Mouse (Mus musculus) forebrain, postnatal 0 days (tissue): ENCODE measurements around the gene Bcap31. TPM values are rescaled to one million over a fixed set of nuclear protein-coding genes. Genes with fewer than 3 reads are reported as not detected.

Source experiments
- ATAC-seq: fragments of 200-750 bp; cut with Nextera tagmentation; 2 replicates; pipeline ENCODE4 v1.8.0; 2017; ENCODE audit warnings: mild to moderate bottlenecking, moderate library complexity
- DNase-seq: peaks from one replicate; pipeline ENCODE4 v3.0.0-alpha.2; 2015
- H3K27ac ChIP-seq: fragments of 300-500 bp; sonication (generic); 2 replicates; pipeline ENCODE4 v1.5.1; 2014; ENCODE audit warnings: low read depth, mild to moderate bottlenecking, antibody characterized with exemption, low read length, moderate library complexity, mixed read lengths
- H3K27me3 ChIP-seq: fragments of 300-500 bp; sonication (generic); 2 replicates; pipeline ENCODE4 v1.6.1; 2014; ENCODE audit warnings: mild to moderate bottlenecking, low read length, mixed read lengths; ENCODE audit not compliant: insufficient read depth
- H3K36me3 ChIP-seq: fragments of 300-500 bp; sonication (generic); 2 replicates; pipeline ENCODE4 v1.6.1; 2014; ENCODE audit warnings: mild to moderate bottlenecking, moderate library complexity; ENCODE audit not compliant: insufficient read depth
- H3K4me1 ChIP-seq: fragments of 300-500 bp; sonication (generic); 2 replicates; pipeline ENCODE4 v1.6.1; 2014; ENCODE audit warnings: antibody characterized with exemption; ENCODE audit not compliant: insufficient read depth
- H3K4me2 ChIP-seq: fragments of 300-500 bp; sonication (generic); 2 replicates; pipeline ENCODE4 v1.6.1; 2014; ENCODE audit warnings: low read depth, mild to moderate bottlenecking, moderate library complexity
- H3K4me3 ChIP-seq: fragments of 300-500 bp; sonication (generic); 2 replicates; pipeline ENCODE4 v1.5.1; 2014; ENCODE audit warnings: low read depth, low read length, mixed read lengths
- H3K9ac ChIP-seq: fragments of 300-500 bp; sonication (generic); 2 replicates; pipeline ENCODE4 v1.6.1; 2014; ENCODE audit warnings: mild to moderate bottlenecking
- H3K9me3 ChIP-seq: fragments of 300-500 bp; sonication (generic); 2 replicates; pipeline ENCODE4 v1.6.1; 2016; ENCODE audit warnings: low read length
- CTCF ChIP-seq: sonication (generic); IDR thresholded peaks from 2 replicates; pipeline ENCODE4 v1.5.1; 2016; ENCODE audit warnings: antibody characterized with exemption, control low read depth, low read depth
- WGBS: fragments of 180-500 bp; shearing (Covaris S2); extraction: QIAGEN DNeasy Blood & Tissue Kit; methylation state at CpG from one replicate; pipeline ENCODE4 v1.1.7; 2014; 5-methylcytosine and 5-hydroxymethylcytosine counted together
- polyA plus RNA-seq: library from polyadenylated mRNA; unstranded; fragments of >200 nt; fragmentation: Nextera tagmentation; extraction: Ambion mirVana; gene quantifications from 2 replicates; pipeline ENCODE4 v1.2.1, GENCODE M21; 2015
- total RNA-seq: library from RNA; depleted of rRNA; stranded (reverse); fragments of >200 nt; gene quantifications from 2 replicates; pipeline ENCODE4 v1.2.3, GENCODE M21; 2014

Gene Bcap31
- total and polyA plus RNA-seq, 2 experiments from 2014 or later = 41.9 to 121 TPM

GRCm38 (mm10) chrX:73715476-73716108 is 383 bp downstream of the Bcap31 start:
- peak; percentile 25; the same call in 1 of the 2 replicates for TF ChIP-seq CTCF
- H3K27ac ChIP-seq = peak overlapping the region; percentile 78; the same call in 1 of the 2 replicates
- ATAC-seq (peak; percentile 34), DNase-seq (peak; percentile 35)
- no peaks in the 10 kb centered on the region for H3K4me1 ChIP-seq
- peak overlapping the region; percentile 61 for H3K4me2 ChIP-seq
- 30% methylated on average over 21 of the region's 21 CpGs for WGBS
- H3K36me3 ChIP-seq = no peaks in the 10 kb centered on the region
- H3K4me3 ChIP-seq = peak overlapping the region; percentile 48
- H3K9ac ChIP-seq = peak overlapping the region; percentile 59
- no peaks in the 10 kb centered on the region for H3K9me3 ChIP-seq
- H3K27me3 ChIP-seq = no peaks in the 10 kb centered on the region

GRCm38 (mm10) chrX:73700472-73700871 is 15.5 kb downstream of the Bcap31 start:
- peak; percentile 44 for TF ChIP-seq CTCF
- Histone ChIP-seq H3K4me3 (no peak overlapping the region), H3K36me3 (no peaks in the 10 kb centered on the region; the same call in 1 of the 2 replicates), H3K9me3 (no peaks in the 10 kb centered on the region), H3K27ac (no peak overlapping the region), H3K4me2 (no peak overlapping the region), H3K9ac (no peak overlapping the region), H3K27me3 (no peaks in the 10 kb centered on the region), H3K4me1 (no peaks in the 10 kb centered on the region)
- DNase-seq = peak; percentile 16
- no peak for ATAC-seq
- 79% methylated on average over 1 of the region's 1 CpGs for WGBS

GRCm38 (mm10) chrX:73690917-73691629 is 24.9 kb downstream of the Bcap31 start:
- 70% methylated on average over 5 of the region's 5 CpGs for WGBS

DNA sequence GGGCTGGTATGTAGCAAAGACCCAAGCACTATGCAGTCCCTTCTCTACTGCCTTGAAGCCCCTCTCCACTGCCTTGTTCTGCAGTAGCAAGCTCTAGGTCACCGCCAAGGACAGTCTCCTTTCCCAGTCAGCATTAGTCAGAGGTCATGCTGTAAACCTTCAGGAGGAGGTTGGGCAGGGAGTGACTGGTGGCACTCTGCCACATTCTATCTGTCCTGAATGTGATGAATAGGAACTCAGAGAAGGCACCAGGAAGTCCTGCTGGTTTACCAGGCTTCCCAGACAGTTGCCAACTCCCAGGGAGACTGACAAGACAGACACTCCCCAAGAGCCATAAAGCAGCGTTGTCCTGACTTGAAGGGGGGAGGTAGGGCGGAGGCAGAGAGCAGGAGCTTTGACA is 30.3 kb downstream of the Bcap31 start:
- Histone ChIP-seq H3K9ac (no peak overlapping the region), H3K4me1 (no peaks in the 10 kb centered on the region), H3K27ac (no peak overlapping the region), H3K4me2 (no peak overlapping the region), H3K4me3 (no peak overlapping the region), H3K36me3 (peaks cover 17% of the 10 kb centered on the region; the same call in 1 of the 2 replicates), H3K27me3 (no peaks in the 10 kb centered on the region), H3K9me3 (no peaks in the 10 kb centered on the region)
- DNase-seq (no peak), ATAC-seq (no peak)
- no peak for TF ChIP-seq CTCF
- 76% methylated on average over 3 of the region's 3 CpGs for WGBS

More at GRCm38 (mm10) chrX:73690917-73691629, 24.9 kb downstream of the Bcap31 start:
- Histone ChIP-seq H3K4me2 (no peak overlapping the region), H3K4me3 (no peak overlapping the region), H3K9me3 (no peaks in the 10 kb centered on the region), H3K9ac (no peak overlapping the region), H3K27me3 (no peaks in the 10 kb centered on the region), H3K36me3 (0 out of 2 replicates have a peak, but pooled peaks cover 13% of the 10 kb centered on the region), H3K4me1 (no peaks in the 10 kb centered on the region), H3K27ac (no peak overlapping the region)
- peak; percentile 68 for ATAC-seq
- peak; percentile 43 for DNase-seq
- peak; percentile 71 for TF ChIP-seq CTCF

DNA sequence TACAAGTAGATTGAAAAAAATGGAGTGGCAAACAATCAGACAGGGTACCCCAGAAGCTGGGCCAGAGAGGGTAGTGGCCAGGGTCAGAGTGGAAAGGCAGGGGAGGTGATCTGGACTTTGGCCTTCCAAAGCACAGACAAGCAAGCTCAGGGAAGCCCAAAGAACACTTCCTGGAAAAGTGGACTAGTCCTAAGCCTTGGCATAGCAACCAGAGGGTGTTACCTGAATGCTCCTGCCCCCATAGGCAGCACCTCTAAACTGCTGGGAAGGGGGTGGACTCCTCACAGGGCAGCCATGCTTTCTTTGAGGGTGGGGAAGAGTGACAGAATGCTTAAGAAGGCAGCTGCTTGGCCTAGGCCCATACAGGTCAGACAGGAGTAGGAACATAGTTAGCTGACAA is 31.0 kb downstream of the Bcap31 start:
- no peaks in the 10 kb centered on the region for H3K27me3 ChIP-seq
- no peak for ATAC-seq

DNA sequence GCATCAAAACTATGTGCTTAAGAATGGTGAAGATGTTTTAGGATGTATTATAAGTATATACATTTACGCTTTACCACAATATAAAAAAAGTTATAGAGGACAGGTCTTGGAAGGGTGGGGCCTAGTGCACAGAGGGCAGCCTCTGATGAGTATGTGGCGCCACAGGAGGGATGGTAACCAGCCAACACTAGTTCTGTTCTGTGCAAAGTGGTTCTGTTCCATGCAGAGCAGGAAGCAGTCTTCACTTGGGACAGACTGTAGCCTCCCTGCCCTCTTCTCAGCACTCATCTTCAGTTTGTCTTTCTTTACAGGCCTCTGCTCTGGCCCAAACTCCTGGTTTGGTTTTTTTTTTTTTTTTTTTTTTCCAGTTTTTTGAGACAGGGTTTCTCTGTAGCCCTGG is 31.8 kb downstream of the Bcap31 start:
- WGBS = 81% methylated on average over 2 of the region's 2 CpGs
- no peak for ATAC-seq
- DNase-seq = no peak
- H3K4me1 ChIP-seq = no peaks in the 10 kb centered on the region
- no peak overlapping the region for H3K27ac ChIP-seq
- no peak overlapping the region for H3K9ac ChIP-seq
- TF ChIP-seq CTCF = no peak
- peaks cover 25% of the 10 kb centered on the region for H3K36me3 ChIP-seq
- H3K27me3 ChIP-seq = no peaks in the 10 kb centered on the region
- H3K4me2 ChIP-seq = no peak overlapping the region
- H3K4me3 ChIP-seq = no peak overlapping the region
- no peaks in the 10 kb centered on the region for H3K9me3 ChIP-seq

More for the DNA sequence above, 31.0 kb downstream of the Bcap31 start:
- no peak for DNase-seq
- no peak for TF ChIP-seq CTCF
- Histone ChIP-seq H3K4me3 (no peak overlapping the region), H3K9me3 (no peaks in the 10 kb centered on the region), H3K4me2 (no peak overlapping the region), H3K36me3 (peaks cover 22% of the 10 kb centered on the region), H3K9ac (no peak overlapping the region), H3K27ac (no peak overlapping the region), H3K4me1 (no peaks in the 10 kb centered on the region)

DNA sequence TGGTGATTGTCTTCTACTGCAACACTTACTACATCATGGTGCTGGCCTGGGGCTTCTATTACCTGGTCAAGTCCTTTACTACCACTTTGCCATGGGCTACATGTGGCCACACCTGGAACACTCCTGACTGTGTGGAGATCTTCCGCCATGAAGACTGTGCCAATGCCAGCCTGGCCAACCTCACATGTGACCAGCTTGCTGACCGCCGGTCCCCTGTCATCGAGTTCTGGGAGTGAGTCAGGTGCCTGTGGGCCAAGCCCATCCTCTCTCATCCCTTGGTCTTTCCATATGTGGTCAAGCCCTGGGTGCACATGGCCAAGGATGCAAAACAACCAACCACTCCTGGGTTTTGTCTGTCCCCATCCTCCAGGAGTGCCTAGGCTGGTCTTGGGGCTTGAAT is 39.3 kb downstream of the Bcap31 start:
- no peak overlapping the region for H3K27ac ChIP-seq
- no peak overlapping the region for H3K9ac ChIP-seq
- no peaks in the 10 kb centered on the region for H3K9me3 ChIP-seq
- no peak overlapping the region for H3K4me2 ChIP-seq
- peaks cover 15% of the 10 kb centered on the region for H3K36me3 ChIP-seq
- H3K27me3 ChIP-seq = no peaks in the 10 kb centered on the region
- TF ChIP-seq CTCF = no peak
- 94% methylated on average over 4 of the region's 4 CpGs for WGBS
- DNase-seq (no peak), ATAC-seq (no peak)
- no peak overlapping the region for H3K4me3 ChIP-seq
- no peaks in the 10 kb centered on the region for H3K4me1 ChIP-seq
